Mouse (Mus musculus) v-Abl transformed pro-B cells (cell line): ENCODE results near the gene Ttyh2.

Experiments
- in situ Hi-C, 2 experiments: fragments of 400-800 bp; cut with MboI; formaldehyde crosslinking; loops; one replicate each; pipeline ENCODE4 v1.15.1; 2025; ENCODE audit not compliant: unreplicated experiment in 2 of 2

Ttyh2 gene

DNA sequence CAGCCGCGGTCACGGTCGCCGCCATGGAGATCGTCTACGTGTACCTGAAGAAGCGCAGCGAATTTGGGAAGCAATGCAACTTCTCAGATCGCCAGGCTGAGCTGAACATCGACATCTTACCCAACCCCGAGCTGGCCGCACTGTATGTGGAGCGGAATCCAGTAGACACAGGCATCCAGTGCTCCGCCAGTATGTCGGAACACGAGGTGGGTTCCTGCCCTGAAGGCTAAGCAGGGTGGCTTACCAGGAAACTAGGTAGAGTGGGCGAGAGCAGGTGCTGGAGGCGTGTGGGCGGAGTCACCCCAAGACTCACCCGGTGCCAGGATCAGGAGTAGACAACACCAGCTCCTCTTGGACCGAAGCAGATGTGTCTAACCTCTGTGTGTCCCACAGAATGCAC is 57.7 kb downstream of the Ttyh2 start:
- in situ Hi-C loops: loop anchor here in 1 of 2 experiments (5.0 kb wide), 1 partner anchor 51 kb away; no protein-coding TSS in a partner anchor

DNA sequence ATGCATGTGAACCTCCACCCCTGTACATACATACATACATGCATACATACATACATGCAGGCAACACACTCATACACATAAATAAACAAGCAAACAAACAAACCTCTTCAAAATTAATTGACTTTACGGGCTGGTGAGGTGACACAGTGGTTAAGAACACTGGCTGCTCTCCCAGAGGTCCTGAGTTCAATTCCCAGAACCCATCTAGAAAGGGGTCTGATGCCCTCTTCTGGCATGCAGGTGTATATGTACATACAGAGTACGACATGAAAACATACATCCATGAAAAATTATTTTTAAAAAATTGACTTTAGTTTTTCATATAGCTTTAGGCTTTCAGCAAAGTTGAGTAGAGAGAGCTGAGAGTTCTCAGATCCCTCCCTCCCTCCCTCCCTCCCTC is 60.9 kb downstream of the Ttyh2 start:
- in situ Hi-C loops: loop anchor here (5.0 kb wide), 2 partner anchors 64 to 176 kb away; no protein-coding TSS in a partner anchor

DNA sequence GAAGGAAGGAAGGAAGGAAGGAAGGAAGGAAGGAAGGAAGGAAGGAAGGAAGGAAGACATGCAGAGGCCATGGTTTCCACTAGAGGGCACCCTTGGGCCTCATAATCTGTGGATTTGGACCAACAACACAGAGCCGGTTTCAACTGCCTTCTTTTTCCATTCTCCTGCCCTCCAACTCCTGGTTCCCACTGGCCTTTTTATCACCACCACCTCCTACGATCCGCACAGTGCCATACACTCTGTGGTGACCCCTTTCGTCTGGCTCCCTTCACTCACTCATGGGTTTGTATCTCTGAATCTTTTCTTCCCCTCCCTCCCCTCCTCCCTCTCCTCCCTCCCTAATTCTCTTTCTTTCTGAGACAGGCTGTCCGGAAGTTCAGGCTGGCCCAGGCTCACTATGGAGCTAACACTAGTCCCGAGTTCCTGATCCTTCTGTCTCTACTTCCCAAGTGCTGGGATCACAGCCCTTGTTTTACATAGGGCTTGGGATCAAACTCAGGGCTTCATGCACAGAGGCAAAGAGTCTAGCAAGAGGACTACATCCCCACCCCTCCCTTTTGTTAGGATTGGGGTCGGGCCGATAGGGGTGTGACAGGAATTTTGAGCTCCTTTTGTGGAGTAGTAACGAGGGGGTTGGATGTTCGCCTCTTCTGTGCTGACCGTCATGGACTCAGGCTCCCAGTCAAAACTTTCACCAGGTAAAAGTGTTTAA is 61.8 kb downstream of the Ttyh2 start:
- in situ Hi-C loops: loop anchor here (5.0 kb wide), 2 partner anchors 65 to 175 kb away; no protein-coding TSS in a partner anchor

DNA sequence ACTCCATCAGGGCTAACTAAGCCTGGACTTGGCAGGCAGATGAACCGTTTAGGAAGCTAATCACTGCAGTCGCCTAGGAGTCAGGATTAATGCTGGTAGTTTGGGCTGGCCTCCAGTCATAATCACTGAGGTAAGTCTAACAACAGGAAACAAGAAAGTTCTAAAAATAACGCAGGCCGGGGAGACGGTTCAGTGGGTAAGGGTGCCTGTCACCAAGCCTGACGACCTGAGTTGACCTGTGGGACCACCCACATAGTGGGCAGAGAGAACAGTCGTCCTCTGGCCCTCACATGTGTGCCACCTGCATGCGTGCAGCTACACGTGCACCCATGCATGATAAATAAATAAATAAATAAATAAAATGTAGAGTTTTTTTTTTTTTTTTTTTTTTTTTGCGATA is 65.4 kb downstream of the Ttyh2 start:
- in situ Hi-C loops: no loop called here

DNA sequence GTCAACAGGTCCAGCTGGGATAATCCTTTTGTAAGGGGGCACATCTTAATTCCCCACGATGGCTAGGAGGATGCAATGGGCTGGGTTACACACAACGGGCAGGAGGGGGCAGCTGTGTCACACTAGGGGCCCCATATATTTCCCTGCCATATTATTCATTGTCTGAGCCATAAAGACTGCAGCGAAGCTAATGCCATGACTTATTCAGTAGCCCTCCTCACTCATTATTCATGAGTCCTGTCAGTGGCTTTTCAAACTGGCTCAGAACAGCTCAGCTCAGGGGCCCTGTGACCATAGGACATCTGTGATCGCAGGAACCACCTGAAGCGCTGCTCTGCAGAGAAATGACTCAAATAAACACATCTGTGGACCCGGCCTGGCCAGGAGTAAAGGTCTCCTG is 66.2 kb downstream of the Ttyh2 start:
- in situ Hi-C loops: no loop called here

DNA sequence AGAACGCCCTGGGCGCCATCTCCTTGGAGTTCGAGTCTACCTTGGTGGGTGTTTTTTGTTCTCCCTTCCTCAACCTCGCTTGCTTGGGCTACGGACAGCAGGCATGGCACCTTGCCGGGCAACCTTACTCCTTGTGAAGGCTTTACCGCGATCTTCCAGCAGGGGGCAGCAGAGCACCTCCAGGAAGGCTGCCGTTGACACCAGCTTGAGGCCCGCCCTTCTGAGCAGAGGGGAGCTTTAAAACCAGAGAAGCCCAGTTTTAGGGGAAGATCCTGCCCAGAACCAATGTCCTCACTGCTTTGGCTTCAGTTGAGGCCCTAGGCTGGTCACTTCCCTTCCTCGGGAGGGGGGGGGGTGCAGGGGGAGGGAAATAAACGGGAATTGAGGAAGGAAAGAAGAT is 69.9 kb downstream of the Ttyh2 start:
- in situ Hi-C loops: loop anchor here (5.0 kb wide), 3 partner anchors 42 to 132 kb away; partner anchors contain the start of genes Btbd17 (in 1 of the 2) and Gpr142 (in 1 of the 2)

- in situ Hi-C loops: loop anchor here (5.0 kb wide), 3 partner anchors 40 to 130 kb away; partner anchors contain the start of genes Btbd17 (in 1 of the 2) and Gpr142 (in 1 of the 2)
Observed at GRCm38 (mm10) chr11:114747564-114748138, 72.4 kb downstream of the Ttyh2 start.

DNA sequence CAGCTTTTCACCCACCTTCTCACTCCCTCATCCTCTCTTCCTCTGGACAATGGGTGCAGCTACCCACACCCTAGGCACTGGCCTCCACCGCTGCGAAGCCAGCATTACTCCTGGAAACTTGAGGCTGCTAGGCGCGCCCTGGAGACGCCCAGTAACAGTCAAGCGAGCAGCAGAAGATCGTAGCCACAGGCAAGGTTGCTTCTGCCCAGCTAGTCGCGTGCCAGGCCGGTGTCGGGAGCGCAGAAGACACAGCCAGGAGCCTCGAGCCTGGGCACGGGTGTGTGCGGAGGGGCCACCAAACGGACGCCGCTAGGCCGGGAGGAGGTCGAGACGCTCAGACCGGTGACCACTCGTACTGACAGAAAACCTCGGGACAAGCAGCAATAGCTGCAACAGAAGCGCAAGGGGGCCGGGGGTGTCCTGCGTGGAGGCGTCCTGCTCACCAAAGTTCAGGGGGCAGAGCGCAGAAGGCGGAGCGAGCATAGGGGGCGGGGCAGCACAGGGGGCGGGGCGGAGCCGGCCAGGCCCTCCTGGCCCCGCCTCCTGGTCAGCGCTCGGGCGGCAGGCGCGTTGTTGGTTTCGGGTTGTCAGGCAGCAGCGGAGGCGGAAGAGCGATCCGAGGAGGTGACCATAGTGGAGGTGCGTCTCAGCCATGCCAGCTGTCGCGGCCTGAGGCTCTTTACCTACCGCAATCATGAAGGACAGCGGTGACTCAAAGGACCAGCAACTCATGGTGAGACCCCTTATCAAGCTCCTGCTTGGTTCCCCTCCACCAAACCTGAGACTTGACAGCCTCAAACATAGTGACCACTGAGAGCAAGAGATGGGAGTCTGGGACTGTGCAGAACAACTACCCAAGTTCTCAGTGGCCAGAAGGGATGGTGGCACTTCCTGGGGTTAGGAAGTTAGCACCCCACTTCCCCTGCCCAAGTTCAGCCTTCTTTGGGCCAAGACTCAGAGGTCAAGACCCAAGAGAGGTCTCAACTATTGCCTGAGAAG is 89.9 kb downstream of the Ttyh2 start, which contains the start of gene Kif19a:
Kif19a (plus strand) TSS at position 569 of the 999 bp plus-strand sequence.
- in situ Hi-C loops: no loop called here

DNA sequence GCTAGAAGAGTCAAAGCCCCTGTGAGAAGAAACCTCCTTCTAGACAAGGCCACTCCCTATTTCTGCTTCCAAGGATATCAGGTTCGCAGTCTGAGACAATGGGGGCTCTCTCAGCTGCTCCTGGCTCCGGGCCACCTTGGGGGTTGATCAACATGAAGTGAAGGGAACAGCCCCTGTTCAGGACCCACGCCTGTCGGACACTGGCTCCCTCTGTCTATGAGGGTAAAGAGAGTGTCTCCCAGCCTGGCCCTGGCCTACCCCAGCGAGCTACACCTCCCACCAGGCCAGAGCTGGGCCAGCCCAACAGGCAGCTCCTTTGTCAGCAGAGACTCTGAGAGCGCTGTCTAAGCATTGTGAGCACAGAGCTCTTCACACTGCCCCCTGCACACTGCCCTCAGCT is 94.7 kb downstream of the Ttyh2 start:
- in situ Hi-C loops: no loop called here
